Mouse (Mus musculus): ENCODE data around the gene Eif4a1. TPM values are rescaled to one million over a fixed set of nuclear protein-coding genes. Genes with fewer than 3 reads are reported as not detected.
A peak's percentile ranks its signal among the peaks of the same experiment; 100 is the strongest.

Gene Eif4a1
- polyA plus RNA-seq, 1 experiment from 2014 or later, result 751 TPM

- no peak overlapping the region for H3K4me3 ChIP-seq (replicated peaks)
- peaks cover 17% of the 10 kb centered on the region; the same call in 1 of the 2 replicates for H3K27me3 ChIP-seq
- 87% methylated on average over 7 of the region's 7 CpGs for WGBS
- H3K36me3 ChIP-seq (replicated peaks), result peaks cover 18% of the 10 kb centered on the region
- H3K4me2 ChIP-seq, result no peak overlapping the region
- peaks cover 36% of the 10 kb centered on the region for H3K4me1 ChIP-seq
- no peak overlapping the region for H3K9ac ChIP-seq
- no peak overlapping the region for H3K27ac ChIP-seq
- ATAC-seq (ENCODE audit: low FRiP score), result no peak
- H3K9me3 ChIP-seq, result no peaks in the 10 kb centered on the region
Observed at GRCm38 (mm10) chr11:69683576-69683975, 11.4 kb upstream of the Eif4a1 start.

- Histone ChIP-seq H3K27me3 (peaks cover 17% of the 10 kb centered on the region; the same call in 1 of the 2 replicates), H3K4me2 (peak overlapping the region; percentile 88), H3K9ac (0 out of 2 replicates have a peak overlapping the region, but pooled peaks have one; percentile 75), H3K4me3 (replicated peaks) (peak overlapping the region; percentile 83), H3K27ac (peak overlapping the region; percentile 95; the same call in 1 of the 2 replicates), H3K9me3 (no peaks in the 10 kb centered on the region), H3K4me1 (peaks cover 36% of the 10 kb centered on the region), H3K36me3 (replicated peaks) (peaks cover 24% of the 10 kb centered on the region)
- WGBS, result 27% methylated on average over 12 of the region's 12 CpGs
- ATAC-seq (ENCODE audit: low FRiP score), result peak; percentile 64
Observed at GRCm38 (mm10) chr11:69682840-69683533, 10.8 kb upstream of the Eif4a1 start.

- peaks cover 31% of the 10 kb centered on the region for H3K36me3 ChIP-seq (replicated peaks)
- 26% methylated on average over 24 of the region's 24 CpGs for WGBS
- H3K4me3 ChIP-seq (replicated peaks), result peak overlapping the region; percentile 83
- H3K4me2 ChIP-seq, result peak overlapping the region; percentile 88
- peaks cover 17% of the 10 kb centered on the region; the same call in 1 of the 2 replicates for H3K27me3 ChIP-seq
- ATAC-seq (ENCODE audit: low FRiP score), result peak; percentile 42
- no peaks in the 10 kb centered on the region for H3K9me3 ChIP-seq
- peak overlapping the region; percentile 75 for H3K9ac ChIP-seq
- H3K4me1 ChIP-seq, result peaks cover 36% of the 10 kb centered on the region
- H3K27ac ChIP-seq, result peak overlapping the region; percentile 95
Observed at GRCm38 (mm10) chr11:69682209-69682839, 10.1 kb upstream of the Eif4a1 start.

DNA sequence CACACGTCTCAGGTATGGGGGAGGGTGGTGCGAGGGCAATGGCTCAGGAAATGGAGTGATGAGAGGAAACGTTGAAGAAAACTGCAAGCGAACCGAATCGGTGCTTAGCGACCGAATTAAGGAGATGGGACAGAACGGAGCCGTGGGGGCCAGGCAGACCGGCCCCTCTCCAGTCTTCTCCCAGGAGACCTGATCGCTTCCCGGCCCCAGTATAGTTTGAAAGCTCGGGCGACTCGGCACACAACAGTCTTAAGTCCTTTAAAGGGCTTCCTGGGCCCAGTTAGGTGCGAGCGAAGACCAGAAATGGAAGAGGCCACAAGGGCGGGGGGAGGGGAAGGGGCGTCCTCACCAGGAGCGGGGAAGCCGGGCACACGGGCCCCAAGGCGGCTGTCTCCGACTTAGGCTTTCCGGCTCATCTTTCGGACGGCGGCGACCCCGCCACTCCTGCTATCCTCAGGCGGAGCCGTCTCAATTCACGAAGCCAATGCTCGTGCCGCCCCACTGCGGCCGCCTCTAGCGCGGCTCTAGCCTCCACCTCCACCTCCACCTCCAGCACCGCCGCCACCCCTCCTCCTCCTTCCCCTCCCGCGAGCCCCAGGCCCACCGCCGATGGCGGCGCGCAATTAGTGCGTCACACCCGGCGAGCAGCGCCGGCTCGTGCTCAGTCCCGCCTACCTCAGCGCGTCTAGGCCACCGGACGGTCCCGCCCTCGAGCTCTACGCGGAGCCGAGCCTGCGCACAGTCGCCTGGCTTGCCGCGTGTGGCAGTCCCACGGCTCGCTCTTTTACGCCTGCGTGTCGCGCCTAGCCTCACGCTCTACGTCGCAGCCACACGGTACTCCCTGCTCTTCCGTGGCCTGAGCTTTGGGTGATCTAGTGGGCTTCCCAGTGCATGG lies 9.3 kb upstream of the Eif4a1 start, which contains the start of gene Senp3:
Senp3 (minus strand) TSS at position 771 of the 895 bp plus-strand sequence.
- H3K9me3 ChIP-seq, result no peaks in the 10 kb centered on the region
- peak within 1 kb of the TSS; percentile 88 for H3K4me2 ChIP-seq
- H3K36me3 ChIP-seq (replicated peaks), result peaks cover 37% of the 10 kb centered on the region
- under 1% methylated on average over 76 of the region's 80 CpGs for WGBS
- H3K27me3 ChIP-seq, result peaks cover 13% of the 10 kb centered on the region; the same call in 1 of the 2 replicates
- H3K4me1 ChIP-seq, result peaks cover 36% of the 10 kb centered on the region
- H3K4me3 ChIP-seq (replicated peaks), result peak within 1 kb of the TSS; percentile 83
- peak within 1 kb of the TSS; percentile 75 for H3K9ac ChIP-seq
- H3K27ac ChIP-seq, result peak within 1 kb of the TSS; percentile 95
- ATAC-seq (ENCODE audit: low FRiP score), result peak; percentile 98

DNA sequence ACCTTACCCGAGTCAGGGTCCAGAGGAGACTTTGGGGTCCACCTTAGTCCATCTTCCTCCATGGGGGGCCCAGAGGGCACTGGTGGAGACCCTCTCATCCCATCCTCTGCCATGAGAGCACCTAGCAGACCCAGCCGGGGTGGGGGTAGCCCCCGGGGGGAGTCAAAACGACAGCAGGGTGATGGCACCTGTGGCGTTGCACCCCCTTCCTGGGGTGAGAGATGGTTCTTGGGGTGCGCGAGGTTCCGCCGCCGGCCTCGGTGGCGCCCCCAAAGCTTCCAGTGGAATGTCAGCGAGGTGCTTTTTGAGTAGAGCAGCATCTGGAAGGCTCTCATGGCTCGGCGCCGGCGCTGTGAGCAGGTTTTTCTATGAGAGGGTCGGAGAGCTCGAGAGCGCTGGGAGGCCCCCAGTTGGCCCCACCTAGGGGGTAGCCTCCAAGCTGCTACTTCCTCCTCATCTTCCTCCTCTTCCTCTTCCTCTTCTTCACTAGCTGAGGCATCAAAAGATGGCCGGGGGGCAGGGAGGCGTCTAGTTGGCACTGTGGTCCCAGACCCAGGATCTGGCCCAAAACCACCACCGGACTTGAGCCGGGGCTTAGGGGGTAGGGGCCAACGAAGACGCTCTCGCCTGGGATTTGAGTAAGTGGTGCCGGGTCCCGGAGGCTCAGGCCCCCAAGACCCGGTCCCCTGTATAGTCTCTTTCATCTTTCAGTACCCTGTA lies 8.1 kb upstream of the Eif4a1 start:
- peak overlapping the region; percentile 75; the same call in 1 of the 2 replicates for H3K9ac ChIP-seq
- H3K27ac ChIP-seq, result no peak overlapping the region
- peak overlapping the region; percentile 88 for H3K4me2 ChIP-seq
- no peak for ATAC-seq (ENCODE audit: low FRiP score)
- peaks cover 50% of the 10 kb centered on the region for H3K36me3 ChIP-seq (replicated peaks)
- peaks cover 11% of the 10 kb centered on the region; the same call in 1 of the 2 replicates for H3K27me3 ChIP-seq
- peak overlapping the region; percentile 83 for H3K4me3 ChIP-seq (replicated peaks)
- H3K4me1 ChIP-seq, result peaks cover 33% of the 10 kb centered on the region
- WGBS, result 93% methylated on average over 30 of the region's 30 CpGs
- H3K9me3 ChIP-seq, result no peaks in the 10 kb centered on the region

DNA sequence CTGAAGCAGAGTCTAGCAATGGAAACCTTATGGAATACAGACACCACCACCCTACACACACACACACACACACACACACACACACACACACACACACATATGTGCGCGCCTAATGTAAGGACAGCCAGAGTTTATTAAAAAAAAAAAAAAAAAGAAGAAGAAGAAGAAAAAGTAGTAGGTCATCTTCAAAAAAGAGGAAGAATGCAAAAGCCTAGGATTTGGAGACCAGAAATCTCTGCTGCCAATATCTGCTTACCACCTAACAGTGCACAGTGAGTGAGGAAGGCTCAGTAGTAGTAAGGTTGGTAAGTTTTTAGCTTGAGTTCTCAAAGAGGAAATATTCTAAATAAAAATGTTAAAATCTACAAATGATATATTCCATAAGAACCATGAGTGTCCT lies 6.9 kb upstream of the Eif4a1 start:
- Histone ChIP-seq H3K36me3 (replicated peaks) (peaks cover 61% of the 10 kb centered on the region), H3K9ac (no peak overlapping the region), H3K27ac (no peak overlapping the region), H3K9me3 (no peaks in the 10 kb centered on the region), H3K27me3 (0 out of 2 replicates have a peak, but pooled peaks cover 2% of the 10 kb centered on the region), H3K4me2 (no peak overlapping the region), H3K4me1 (peaks cover 33% of the 10 kb centered on the region), H3K4me3 (replicated peaks) (no peak overlapping the region)
- no peak for ATAC-seq (ENCODE audit: low FRiP score)
- no CpG with 5 or more reads among the region's 2 CpGs for WGBS

DNA sequence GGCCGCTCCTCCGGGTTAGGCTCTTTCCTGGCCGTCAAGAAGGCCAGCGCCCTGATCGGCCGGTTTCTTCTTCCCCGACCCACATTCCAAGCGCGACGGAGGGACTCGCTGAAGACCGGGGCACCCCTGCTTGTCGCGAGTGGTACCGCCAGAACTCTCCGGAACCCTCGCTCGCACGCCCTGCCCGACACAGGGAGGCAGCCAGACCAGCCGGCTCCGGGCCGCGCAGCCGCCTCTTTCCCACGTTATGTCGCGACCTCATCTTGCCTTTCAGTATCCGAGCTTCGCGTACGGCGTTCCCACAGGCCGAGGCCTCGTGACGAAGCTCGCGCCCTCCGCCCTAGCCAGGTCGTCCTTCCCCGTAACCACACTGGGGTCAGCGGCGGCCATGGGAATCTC lies 498 bp downstream of the Eif4a1 start:
- peaks cover 76% of the 10 kb centered on the region for H3K36me3 ChIP-seq (replicated peaks)
- H3K9me3 ChIP-seq, result no peaks in the 10 kb centered on the region
- no peaks in the 10 kb centered on the region for H3K27me3 ChIP-seq
- H3K4me2 ChIP-seq, result peak overlapping the region; percentile 95
- H3K4me3 ChIP-seq (replicated peaks), result peak overlapping the region; percentile 99
- H3K27ac ChIP-seq, result peak overlapping the region; percentile 98
- peak overlapping the region; percentile 99 for H3K9ac ChIP-seq
- H3K4me1 ChIP-seq, result peaks cover 30% of the 10 kb centered on the region
- 0% methylated on average over 43 of the region's 43 CpGs for WGBS
- peak; percentile 15 for ATAC-seq (ENCODE audit: low FRiP score)

- Histone ChIP-seq H3K36me3 (replicated peaks) (peaks cover 76% of the 10 kb centered on the region), H3K9ac (peak overlapping the region; percentile 99), H3K4me1 (peaks cover 30% of the 10 kb centered on the region), H3K27me3 (no peaks in the 10 kb centered on the region), H3K27ac (peak overlapping the region; percentile 98), H3K9me3 (no peaks in the 10 kb centered on the region), H3K4me3 (replicated peaks) (peak overlapping the region; percentile 99), H3K4me2 (peak overlapping the region; percentile 95)
- under 1% methylated on average over 55 of the region's 61 CpGs for WGBS
- ATAC-seq (ENCODE audit: low FRiP score), result peak; percentile 73
Observed at GRCm38 (mm10) chr11:69670786-69671725, 1.2 kb downstream of the Eif4a1 start.

- Histone ChIP-seq H3K9me3 (no peaks in the 10 kb centered on the region), H3K9ac (no peak overlapping the region), H3K27me3 (no peaks in the 10 kb centered on the region), H3K4me1 (peaks cover 27% of the 10 kb centered on the region), H3K27ac (no peak overlapping the region), H3K4me3 (replicated peaks) (no peak overlapping the region), H3K36me3 (replicated peaks) (peaks cover 68% of the 10 kb centered on the region), H3K4me2 (no peak overlapping the region)
- no peak for ATAC-seq (ENCODE audit: low FRiP score)
- WGBS, result 82% methylated on average over 3 of the region's 3 CpGs
Observed at GRCm38 (mm10) chr11:69666665-69667005, 5.6 kb downstream of the Eif4a1 start.

DNA sequence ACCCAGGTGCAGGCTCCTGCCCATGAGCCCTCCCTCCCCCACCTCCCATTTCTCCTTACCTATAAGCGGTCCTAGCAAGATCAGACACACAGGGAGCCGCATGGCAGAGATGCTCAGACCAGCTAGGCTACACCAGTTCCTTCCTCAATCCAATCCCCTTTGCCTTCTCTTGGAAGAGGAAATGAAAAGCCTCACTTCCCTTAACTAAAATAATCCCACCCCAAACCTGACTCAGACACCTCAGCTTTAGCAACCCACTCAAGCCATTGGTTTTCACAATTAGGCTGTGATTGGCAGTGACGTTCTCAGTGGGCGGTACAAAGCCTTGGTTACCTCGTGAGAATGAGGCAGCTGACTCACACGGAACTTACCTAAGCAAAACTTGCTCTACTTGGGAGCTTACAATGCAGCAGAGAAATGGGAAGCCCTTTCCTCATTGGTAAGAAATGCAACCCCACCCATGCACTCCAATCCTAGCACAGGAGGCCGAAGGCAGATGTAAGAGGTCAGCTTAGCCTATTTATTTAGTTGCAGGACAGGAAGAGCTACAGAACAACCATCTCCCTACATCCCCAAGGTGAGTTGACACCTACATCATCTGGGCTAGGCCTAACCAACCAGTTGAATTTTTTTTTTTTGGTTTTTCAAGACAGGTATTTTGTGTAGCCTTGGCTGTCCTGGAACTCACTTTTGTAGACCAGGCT lies 6.1 kb downstream of the Eif4a1 start, which contains the start of gene Cd68:
Cd68 (minus strand) TSS at position 193 of the 704 bp plus-strand sequence.
- Histone ChIP-seq H3K4me3 (replicated peaks) (no peak within 1 kb of the TSS), H3K4me2 (no peak within 1 kb of the TSS), H3K27me3 (no peaks in the 10 kb centered on the region), H3K27ac (no peak within 1 kb of the TSS), H3K9ac (0 out of 2 replicates have a peak within 1 kb of the TSS, but pooled peaks have one; percentile 17), H3K9me3 (no peaks in the 10 kb centered on the region), H3K4me1 (peaks cover 32% of the 10 kb centered on the region), H3K36me3 (replicated peaks) (peaks cover 68% of the 10 kb centered on the region)
- WGBS, result 29% methylated on average over 7 of the region's 7 CpGs
- no peak for ATAC-seq (ENCODE audit: low FRiP score)

All from forebrain, embryonic 12.5 days (tissue).